8 mouse cellular contexts compared by ENCODE assay signal in the genomic region with DNA sequence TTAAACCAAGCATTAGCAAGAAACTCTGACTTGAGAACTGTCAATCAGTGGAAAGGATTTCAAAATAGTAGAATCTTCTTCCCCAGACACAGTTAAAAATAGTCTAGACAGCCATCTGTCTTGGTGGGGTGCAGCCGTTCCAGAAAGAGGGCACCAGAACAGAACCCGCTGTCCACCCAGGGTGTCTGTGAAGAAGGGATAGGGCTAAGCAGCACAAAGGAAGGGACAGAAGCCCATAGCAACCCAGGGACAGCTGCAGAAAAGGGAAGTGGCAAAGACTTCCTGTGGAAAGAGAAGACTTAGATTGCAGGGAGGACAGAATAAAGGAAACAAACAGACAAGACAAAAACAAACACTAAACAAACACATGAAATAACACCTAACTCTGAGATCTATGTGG. TPM values are rescaled to one million over a fixed set of nuclear protein-coding genes. Genes with fewer than 3 reads are reported as not detected.
A peak's percentile ranks its signal among the peaks of the same experiment; 100 is the strongest.
DNase-seq lines count a peak whose midpoint lies in the region; ATAC-seq and TF ChIP-seq lines count a peak whose summit lies in the region.
"Had no signal": no experiment of that assay in that cellular context is flagged by ENCODE, and none has a peak within 500 bp of the region (broad histone marks: within the 10 kb centered on the region; RNA-seq: fewer than 3 reads in every experiment).

No protein-coding gene starts in this region.

- peak; percentile 16 to 22 for DNase-seq in layer of hippocampus, postnatal 36 days
- DNase-seq in layer of hippocampus, postnatal 10 days (ENCODE audit: low spot score in 2 of 2) = no peak
- peak; percentile 20 for DNase-seq in brain, embryonic 14.5 days (ENCODE audit: low read depth)
- no peak for DNase-seq in gastrocnemius, adult 8-10 months (ENCODE audit: low spot score in 2 of 2)
- no peak for DNase-seq in kidney, adult 18-20 months

- no peak for TF ChIP-seq CTCF in brain, embryonic 14.5 days (IDR thresholded peaks at IDR 0.05; ENCODE audit: borderline replicate concordance, extremely low read depth, insufficient read depth, insufficient read length)

- WGBS in macrophage (ENCODE audit: missing documents) = 12% methylated on average over 2 of the region's 2 CpGs

- peaks cover 100% of the 10 kb centered on the region for H3K79me2 ChIP-seq in macrophage (ENCODE audit: inconsistent target)

- ATAC-seq in CD4-positive, CD25-positive, alpha-beta regulatory T cell, adult 4 months = peak; percentile 56

- peak overlapping the region; percentile 45 for H3K27ac ChIP-seq in macrophage

- no peaks in the 10 kb centered on the region for H3K36me3 ChIP-seq in macrophage (ENCODE audit: inconsistent target)

- no peak overlapping the region for H3K4me3 ChIP-seq in macrophage (ENCODE audit: inconsistent target)
- H3K4me3 ChIP-seq: erythroblast, embryonic 14.5 days had no signal

- TF ChIP-seq POLR2A in brain, embryonic 14.5 days (IDR thresholded peaks at IDR 0.05; ENCODE audit: borderline replicate concordance, extremely low read depth, insufficient read depth, insufficient read length, poor library complexity, severe bottlenecking) = no peak

RNA-seq across cellular contexts. Expression of a gene that starts 34.8 kb away (rescaled TPM):
- total RNA-seq in layer of hippocampus, postnatal 36 days (2021) = 10 to 100 TPM; 75.2 to 89.9 TPM
- total RNA-seq in layer of hippocampus, postnatal 10 days (2021) = 100 to 1,000 TPM; 125 to 129 TPM
- 10 to 100 TPM; 25.0 to 31.5 TPM for polyA plus RNA-seq in CD4-positive, CD25-positive, alpha-beta regulatory T cell, adult 4 months (2017; shearing (Covaris generic))
- 31.5 and 51.1 TPM in 2 replicates for polyA plus RNA-seq in brain, embryonic 14.5 days (2012; rRNA removed)
- total RNA-seq in macrophage (2018; cell fraction: chromatin; rRNA removed) = 1,000 to 10,000 TPM in 10 of 26 experiments, 100 to 1,000 TPM in 16; 400 to 1,386 (median 781) TPM
- 100 to 1,000 TPM in 25 of 26 experiments, 10 to 100 TPM in 1; 90.5 to 280 (median 160) TPM for total RNA-seq in macrophage (2018; cell fraction: cytosol; rRNA removed)
- 100 to 1,000 TPM; 247 to 710 (median 458) TPM for total RNA-seq in macrophage (2018; cell fraction: nucleus; rRNA removed)
- 107 to 111 TPM (median 110 TPM) in 3 replicates for polyA plus RNA-seq in macrophage (2018)
- 10 to 100 TPM in 2 of 4 experiments, 1 to 10 TPM in 2; 7.5 to 14.1 (median 10.9) TPM for total RNA-seq in gastrocnemius, adult 8-10 months (2022)

RNA-seq across cellular contexts. Expression of a gene that starts 35.3 kb away (rescaled TPM):
- total RNA-seq in layer of hippocampus, postnatal 36 days (2021) = 1 to 10 TPM; 1.4 TPM
- total RNA-seq in layer of hippocampus, postnatal 10 days (2021) = 1 to 10 TPM; 1.5 to 1.7 TPM
- polyA plus RNA-seq in CD4-positive, CD25-positive, alpha-beta regulatory T cell, adult 4 months (2017; shearing (Covaris generic)) = under 1 TPM; 0.24 to 0.73 TPM
- polyA plus RNA-seq in brain, embryonic 14.5 days (2012; rRNA removed) = 1.1 and 2.1 TPM in 2 replicates
- total RNA-seq in macrophage (2018; cell fraction: chromatin; rRNA removed) = 10 to 100 TPM in 10 of 26 experiments, 1 to 10 TPM in 16; 1.0 to 19.6 (median 5.3) TPM
- 10 to 100 TPM in 2 of 26 experiments, 1 to 10 TPM in 23, under 1 TPM in 1; 0.85 to 11.1 (median 3.3) TPM for total RNA-seq in macrophage (2018; cell fraction: cytosol; rRNA removed)
- total RNA-seq in macrophage (2018; cell fraction: nucleus; rRNA removed) = 10 to 100 TPM in 13 of 26 experiments, 1 to 10 TPM in 13; 2.0 to 33.8 (median 9.0) TPM
- polyA plus RNA-seq in macrophage (2018) = 1.5 to 5.9 TPM (median 2.1 TPM) in 3 replicates
- total RNA-seq in gastrocnemius, adult 8-10 months (2022) = under 1 TPM; 0.20 to 0.51 (median 0.24) TPM

Comparison
In these comparisons a context has a peak if more than half of its experiments do, and no peak if none do; other contexts are left out.
1. DNase-seq: peak in layer of hippocampus, postnatal 36 days (2 of 2) and brain, embryonic 14.5 days (single experiment); none in layer of hippocampus, postnatal 10 days (0 of 2), gastrocnemius, adult 8-10 months (0 of 2) and kidney, adult 18-20 months (single experiment).
2. RNA of a gene that starts 34.8 kb away (total RNA-seq): 125 to 129 TPM in layer of hippocampus, postnatal 10 days and 75.2 to 89.9 TPM in layer of hippocampus, postnatal 36 days; 7.5 to 14.1 TPM in gastrocnemius, adult 8-10 months; every median in the first group is over 4 times any median in the second.